Mouse (Mus musculus) cortical plate, adult 2 months (tissue): ENCODE results near the gene Tecr. TPM values are rescaled to one million over a fixed set of nuclear protein-coding genes. Genes with fewer than 3 reads are reported as not detected.

ENCODE experiments used
- H3K27ac ChIP-seq: fragments of 200-500 bp; 2 replicates; pipeline ENCODE4 v1.5.1; 2012; ENCODE audit warnings: low read length, control low read depth, inconsistent platforms; ENCODE audit not compliant: insufficient read depth
- H3K4me1 ChIP-seq: fragments of 200-500 bp; 2 replicates; pipeline ENCODE4 v1.6.1; 2011; ENCODE audit warnings: low read length; ENCODE audit not compliant: control insufficient read depth, insufficient read depth
- H3K4me3 ChIP-seq: fragments of 200-500 bp; 2 replicates; pipeline ENCODE4 v1.5.1; 2011; ENCODE audit warnings: mild to moderate bottlenecking, low read length, control low read depth; ENCODE audit not compliant: insufficient read depth
- CTCF ChIP-seq: fragments of 200-500 bp; IDR thresholded peaks from 2 replicates; pipeline ENCODE4 v1.5.1; 2011; ENCODE audit warnings: mild to moderate bottlenecking, control low read depth, low read length; ENCODE audit not compliant: insufficient read depth; ENCODE audit errors: extremely low read depth
- POLR2A ChIP-seq: fragments of 200-500 bp; IDR thresholded peaks from 2 replicates; pipeline ENCODE4 v1.6.1; 2011; ENCODE audit warnings: mild to moderate bottlenecking, low read length, control low read depth; ENCODE audit not compliant: insufficient read depth; ENCODE audit errors: extremely low read depth
- polyA plus RNA-seq: library from polyadenylated mRNA; depleted of rRNA; stranded (reverse); fragments of >200 nt; gene quantifications from 2 replicates; pipeline ENCODE4 v1.2.3, GENCODE M21; 2012

The Tecr gene
- polyA plus RNA-seq, 1 experiment: 882 TPM

DNA sequence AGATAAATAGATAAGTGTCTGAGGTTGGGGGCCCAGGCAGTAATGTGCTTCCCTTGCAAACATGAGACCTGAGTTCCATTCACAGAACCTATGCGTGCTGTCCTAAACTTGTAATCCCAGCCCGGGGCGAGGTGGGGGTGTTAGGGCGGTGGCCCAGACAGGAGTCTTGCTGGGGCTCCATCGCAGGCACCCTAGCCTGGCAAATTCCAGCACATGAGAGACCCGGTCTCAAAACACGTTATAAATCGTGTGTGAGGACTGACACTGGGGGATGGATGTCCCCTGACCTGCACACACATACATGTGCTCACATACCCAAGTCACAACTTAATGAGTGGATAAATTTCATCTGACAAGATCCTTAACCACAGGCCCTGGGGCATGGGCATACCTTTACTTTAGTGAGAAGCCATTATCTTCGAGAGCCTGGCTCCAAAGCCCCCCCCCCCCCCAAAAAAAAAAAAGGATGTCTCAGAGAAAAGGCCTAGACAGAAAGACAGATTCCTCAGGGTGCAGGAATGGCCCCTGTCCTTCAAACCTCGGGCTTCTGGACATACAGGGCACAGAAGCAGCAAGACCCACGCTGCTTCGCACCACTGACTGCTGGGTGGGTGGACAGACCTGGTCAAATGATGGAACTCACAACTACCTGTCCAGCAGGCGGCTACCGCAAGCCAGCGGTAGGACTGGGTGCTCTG, 14.1 kb upstream of the Tecr start:
- peak overlapping the region; percentile 24; the same call in 1 of the 2 replicates for H3K27ac ChIP-seq
- TF ChIP-seq CTCF (no peak), POLR2A (no peak)
- H3K4me3 ChIP-seq: peak overlapping the region; percentile 54
- no peaks in the 10 kb centered on the region for H3K4me1 ChIP-seq

DNA sequence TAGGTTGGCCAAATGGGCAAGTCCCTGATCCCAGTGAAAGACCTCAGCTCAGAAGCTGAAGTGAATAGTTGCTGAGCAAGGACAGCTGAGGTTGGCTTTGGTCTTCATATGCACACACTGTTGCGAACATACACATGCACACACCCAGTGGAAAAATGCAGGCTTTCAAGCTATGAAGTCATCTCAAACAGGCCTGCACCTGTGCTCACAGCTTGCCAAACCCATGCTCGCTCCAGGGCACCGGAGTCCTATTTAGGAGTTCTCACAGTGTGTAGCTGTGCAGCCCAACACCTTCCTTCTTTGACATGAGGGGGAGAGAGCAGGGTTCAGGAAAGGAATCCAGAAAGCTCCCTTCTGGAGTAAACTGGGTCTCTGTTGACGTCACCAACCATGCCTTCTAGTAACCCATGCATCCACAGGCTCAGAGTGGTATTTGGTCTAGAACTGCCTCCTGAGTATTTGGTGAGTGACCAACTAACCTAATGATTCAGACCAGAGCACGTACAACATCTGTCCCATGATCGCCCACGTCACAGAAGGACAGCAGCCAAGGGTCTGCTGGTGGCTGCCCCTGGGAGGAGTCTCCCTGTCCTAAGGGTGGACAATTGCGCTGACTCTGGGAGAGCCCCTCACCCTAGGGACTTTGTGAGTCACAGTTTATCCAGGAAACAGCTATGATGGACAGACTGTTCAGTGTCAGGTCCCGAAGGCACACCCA, 12.0 kb upstream of the Tecr start:
- Histone ChIP-seq H3K4me3 (no peak overlapping the region), H3K27ac (no peak overlapping the region), H3K4me1 (peaks cover 2% of the 10 kb centered on the region; the same call in 1 of the 2 replicates)
- TF ChIP-seq POLR2A: no peak
- TF ChIP-seq CTCF: no peak

DNA sequence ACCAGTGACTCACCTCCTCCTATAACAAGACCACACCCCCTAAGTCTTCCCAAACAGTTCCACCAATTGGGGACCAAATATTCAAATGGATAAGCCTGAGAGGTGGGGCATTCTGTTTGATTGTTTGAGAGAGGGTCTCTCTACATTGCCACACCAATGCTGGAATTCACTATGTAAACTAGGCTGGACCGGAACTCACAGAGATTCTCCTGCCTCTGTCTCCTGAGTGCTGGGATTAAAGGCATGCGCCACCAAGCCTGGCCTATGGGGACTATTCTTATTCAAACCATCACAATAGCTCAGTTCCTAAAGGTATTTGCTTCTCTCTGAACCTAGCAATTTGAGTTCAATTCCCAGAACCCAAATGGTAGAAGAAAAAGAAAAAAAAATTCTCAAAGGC, 10.8 kb upstream of the Tecr start:
- H3K4me1 ChIP-seq: peaks cover 2% of the 10 kb centered on the region; the same call in 1 of the 2 replicates
- no peak overlapping the region for H3K4me3 ChIP-seq
- H3K27ac ChIP-seq: no peak overlapping the region
- TF ChIP-seq CTCF (no peak), POLR2A (no peak)

DNA sequence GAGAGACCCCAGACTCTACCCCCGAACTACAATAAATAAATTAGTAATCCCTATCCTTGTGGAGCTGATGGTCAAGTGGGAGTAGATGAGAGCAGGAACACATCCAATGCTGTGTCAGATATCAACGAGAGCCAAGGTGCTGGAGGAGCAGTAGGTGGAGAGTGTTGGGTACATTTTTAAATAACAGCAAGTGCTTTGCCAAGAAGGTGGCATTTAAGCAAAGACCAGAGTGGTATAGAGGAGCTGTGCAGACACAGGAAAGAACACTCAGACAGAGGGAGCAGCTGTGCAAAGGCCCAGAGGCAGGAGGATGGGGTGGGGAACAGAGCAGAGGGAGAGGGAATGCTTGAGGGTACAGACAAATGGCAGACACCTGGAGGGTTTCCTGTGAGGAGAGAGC, 9.3 kb upstream of the Tecr start:
- H3K4me3 ChIP-seq: no peak overlapping the region
- TF ChIP-seq POLR2A (no peak), CTCF (no peak)
- no peak overlapping the region; the same call in 1 of the 2 replicates for H3K27ac ChIP-seq
- peaks cover 2% of the 10 kb centered on the region; the same call in 1 of the 2 replicates for H3K4me1 ChIP-seq

DNA sequence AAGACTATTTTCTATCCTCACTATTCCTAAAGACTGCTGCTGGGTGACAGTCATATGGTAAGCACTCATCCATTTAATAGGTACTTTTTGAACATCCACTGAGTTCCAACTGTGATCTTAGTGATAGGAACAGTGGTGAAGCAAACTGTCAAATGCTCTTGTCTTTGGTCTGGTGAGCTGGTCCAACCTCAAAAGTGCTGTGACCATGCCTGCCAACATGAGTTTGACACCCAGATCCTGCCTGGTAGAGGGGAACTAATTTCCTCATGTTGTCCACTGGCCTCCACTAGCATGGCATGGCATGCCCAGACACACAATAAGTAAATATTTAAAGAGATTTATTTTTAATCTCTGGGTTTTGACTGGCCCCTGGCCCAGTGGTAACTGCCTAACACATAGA, 8.9 kb upstream of the Tecr start:
- Histone ChIP-seq H3K4me3 (no peak overlapping the region), H3K27ac (no peak overlapping the region), H3K4me1 (peaks cover 3% of the 10 kb centered on the region; the same call in 1 of the 2 replicates)
- TF ChIP-seq POLR2A (no peak), CTCF (no peak)

DNA sequence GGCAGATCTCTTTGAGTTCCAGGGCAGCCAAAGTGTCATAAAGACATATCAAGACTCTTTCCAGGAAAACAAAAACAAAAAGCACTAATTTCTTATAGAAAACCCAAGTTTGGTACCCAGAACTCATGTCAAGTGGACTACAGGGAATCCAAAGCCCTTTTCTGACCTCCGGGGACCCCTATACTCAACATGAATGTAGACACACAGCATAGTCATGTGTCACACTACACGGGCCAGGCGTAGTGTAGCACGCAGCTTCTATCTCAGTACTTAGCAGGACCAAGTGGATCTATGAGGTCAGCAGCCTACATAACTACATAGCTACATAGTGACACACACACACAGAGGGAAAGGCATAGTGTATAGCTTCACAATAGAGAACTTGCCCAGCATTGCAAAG, 5.9 kb upstream of the Tecr start:
- H3K27ac ChIP-seq: no peak overlapping the region
- no peak for TF ChIP-seq CTCF
- TF ChIP-seq POLR2A: no peak
- H3K4me3 ChIP-seq: no peak overlapping the region
- H3K4me1 ChIP-seq: peaks cover 11% of the 10 kb centered on the region

DNA sequence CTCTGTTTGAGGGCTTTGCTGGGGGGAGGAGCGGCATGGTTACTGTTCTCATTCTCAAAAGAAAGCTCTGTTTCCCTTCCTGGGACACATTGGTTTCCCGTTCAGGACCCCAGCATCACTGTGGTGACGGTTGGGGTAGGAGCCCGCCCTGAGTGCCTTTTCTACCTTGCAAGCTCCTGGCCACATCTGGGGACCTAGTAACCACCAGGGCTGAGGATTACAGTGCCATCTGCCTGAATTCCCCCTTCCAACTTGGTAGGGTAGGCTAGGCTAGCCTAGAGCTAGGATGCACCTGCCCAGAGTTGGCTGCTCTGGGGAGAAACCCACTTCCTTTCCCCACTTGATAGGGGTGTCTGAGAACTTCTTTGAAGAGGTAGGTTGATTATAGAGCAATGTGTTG, 4.2 kb upstream of the Tecr start:
- Histone ChIP-seq H3K4me3 (no peak overlapping the region), H3K27ac (no peak overlapping the region), H3K4me1 (peaks cover 12% of the 10 kb centered on the region)
- TF ChIP-seq POLR2A (no peak), CTCF (no peak)

DNA sequence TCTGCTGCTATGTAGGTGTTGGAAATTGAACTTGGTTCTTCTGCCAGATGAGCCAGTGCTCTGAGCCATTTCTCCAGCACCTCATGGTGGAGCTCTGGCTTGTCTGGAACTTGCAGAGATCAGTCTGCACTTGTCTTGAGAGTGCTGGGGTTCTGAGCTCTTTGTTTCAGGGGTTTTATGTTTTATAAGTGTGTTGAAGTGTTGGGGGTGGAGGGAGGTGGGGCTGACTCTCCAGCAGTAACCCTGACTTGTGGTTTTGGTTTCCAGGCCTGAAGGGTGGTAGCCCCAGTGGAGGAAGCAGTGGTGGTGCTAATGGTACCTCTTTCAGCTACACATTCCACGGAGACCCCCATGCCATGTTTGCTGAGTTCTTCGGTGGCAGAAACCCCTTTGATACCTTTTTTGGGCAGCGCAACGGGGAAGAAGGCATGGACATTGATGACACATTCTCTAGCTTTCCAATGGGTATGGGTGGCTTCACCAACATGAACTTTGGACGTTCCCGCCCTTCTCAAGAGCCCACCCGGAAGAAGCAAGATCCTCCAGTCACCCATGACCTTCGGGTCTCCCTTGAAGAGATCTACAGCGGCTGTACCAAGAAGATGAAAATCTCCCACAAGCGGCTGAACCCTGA, 1.9 kb upstream of the Tecr start:
- Histone ChIP-seq H3K4me3 (peak overlapping the region; percentile 50), H3K4me1 (peaks cover 11% of the 10 kb centered on the region), H3K27ac (no peak overlapping the region)
- TF ChIP-seq CTCF: no peak
- no peak for TF ChIP-seq POLR2A

DNA sequence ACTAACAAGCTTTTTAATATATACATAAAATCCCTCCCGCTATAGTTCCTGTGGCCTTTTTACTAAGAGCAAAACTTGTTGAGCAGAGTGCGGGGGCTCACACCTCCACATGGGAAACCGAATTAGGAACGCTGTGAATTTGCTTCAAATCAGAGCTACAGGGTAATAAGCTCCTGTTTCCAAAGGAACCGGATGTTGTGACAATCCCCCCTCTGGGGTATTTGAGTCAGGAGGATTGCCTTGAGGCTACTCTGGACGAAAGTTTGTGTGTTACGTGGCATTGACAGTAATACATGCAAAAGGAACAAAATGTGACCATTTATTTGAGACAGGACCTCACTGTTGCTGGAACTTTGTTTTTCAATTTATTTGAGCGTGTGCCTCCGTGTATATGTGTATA, 1.3 kb upstream of the Tecr start:
- TF ChIP-seq CTCF (no peak), POLR2A (no peak)
- H3K4me1 ChIP-seq: peaks cover 11% of the 10 kb centered on the region
- H3K27ac ChIP-seq: peak overlapping the region; percentile 96; the same call in 1 of the 2 replicates
- peak overlapping the region; percentile 50 for H3K4me3 ChIP-seq
